Mouse (Mus musculus): ENCODE measurements at regions not wholly inside any gene's neighbourhood (a gene's known extent, or its start where the extent isn't known, plus 50 kb on each side); places are given as distances from the start of the nearest gene placed in this dataset.
A peak's percentile ranks its signal among the peaks of the same experiment; 100 is the strongest.

DNA sequence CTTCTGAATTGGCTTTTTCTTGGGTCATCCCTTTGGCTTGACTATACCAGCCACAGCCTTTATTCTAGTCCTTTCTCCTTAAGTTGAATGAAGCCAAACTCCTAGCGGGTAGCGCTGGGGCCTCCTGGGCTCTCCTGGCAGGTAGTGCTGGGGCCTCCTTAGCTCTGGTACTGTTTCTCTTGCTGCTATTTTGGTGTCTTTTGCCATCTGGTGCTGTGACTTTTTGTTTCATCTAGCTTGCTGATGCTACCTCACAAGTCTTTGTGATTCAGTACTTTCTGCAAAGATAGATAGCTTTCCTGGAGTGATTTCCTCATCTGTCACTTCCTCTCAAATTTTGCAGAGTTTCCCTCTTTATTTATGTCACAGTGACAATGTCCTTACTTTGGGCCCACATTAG is 90.1 kb downstream of the Tmem200c start:
- no peak for DNase-seq (ENCODE audit: low spot score in 2 of 2)

DNA sequence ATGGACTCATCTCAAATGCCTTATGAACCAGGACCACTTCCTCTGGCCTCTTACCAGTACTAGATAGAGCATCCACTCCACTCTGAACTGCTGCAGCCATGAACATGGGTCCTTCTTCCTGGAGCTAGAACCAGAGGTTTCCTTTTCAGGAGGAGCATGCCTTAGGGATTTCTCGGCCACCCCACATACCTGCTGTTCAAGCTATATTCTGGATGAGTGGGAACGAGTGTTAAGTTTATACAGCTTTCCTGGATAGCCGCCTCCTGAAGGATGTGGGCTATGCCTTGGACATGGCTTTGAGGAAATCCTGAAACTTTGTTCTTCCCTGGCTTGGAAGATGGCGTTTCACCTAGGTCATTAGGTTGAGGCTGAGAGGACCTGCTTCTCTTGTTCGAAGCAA is 91.8 kb downstream of the Tmem200c start:
- DNase-seq (ENCODE audit: low spot score in 2 of 2) = no peak

DNA sequence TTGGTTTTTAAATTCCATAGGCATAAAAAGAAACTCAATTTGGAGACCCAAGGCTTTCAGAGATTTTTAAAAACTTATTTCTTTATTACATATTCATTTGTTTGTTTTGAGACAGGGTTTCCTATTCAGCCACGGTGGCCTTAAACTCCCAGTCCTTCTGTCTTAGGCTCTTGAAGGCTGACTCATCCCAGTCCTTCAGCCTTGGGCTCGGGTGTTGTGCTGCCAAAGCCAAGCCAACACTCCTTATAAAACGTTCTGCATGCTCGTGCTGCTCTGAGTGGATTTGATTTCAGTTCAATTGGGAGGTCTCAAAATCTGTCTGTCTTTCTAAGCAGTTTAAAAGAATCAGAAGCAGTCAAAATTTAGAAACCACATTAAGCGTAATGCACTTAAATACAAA is 96.8 kb downstream of the Tmem200c start:
- DNase-seq (ENCODE audit: low spot score in 2 of 2) = no peak

DNA sequence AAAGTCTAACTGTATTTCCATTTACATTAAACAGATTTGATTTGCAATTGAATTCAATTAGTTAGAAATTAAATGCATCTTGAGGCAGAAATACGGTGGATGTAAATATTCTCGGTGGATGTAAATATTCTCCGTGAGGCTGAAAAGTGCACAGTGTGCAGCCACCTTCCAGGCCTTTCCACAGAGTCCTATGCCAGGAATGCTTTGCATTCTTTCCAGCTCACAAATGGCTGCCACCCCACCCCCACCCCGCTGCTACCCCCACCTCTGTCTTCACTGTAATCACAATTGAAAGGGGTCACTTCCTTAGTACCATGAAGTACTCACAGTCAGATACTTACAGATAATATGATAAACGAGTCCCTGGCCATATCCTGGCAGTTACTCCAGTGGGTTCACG is 101.0 kb downstream of the Tmem200c start:
- no peak for DNase-seq (ENCODE audit: low spot score in 2 of 2)

DNA sequence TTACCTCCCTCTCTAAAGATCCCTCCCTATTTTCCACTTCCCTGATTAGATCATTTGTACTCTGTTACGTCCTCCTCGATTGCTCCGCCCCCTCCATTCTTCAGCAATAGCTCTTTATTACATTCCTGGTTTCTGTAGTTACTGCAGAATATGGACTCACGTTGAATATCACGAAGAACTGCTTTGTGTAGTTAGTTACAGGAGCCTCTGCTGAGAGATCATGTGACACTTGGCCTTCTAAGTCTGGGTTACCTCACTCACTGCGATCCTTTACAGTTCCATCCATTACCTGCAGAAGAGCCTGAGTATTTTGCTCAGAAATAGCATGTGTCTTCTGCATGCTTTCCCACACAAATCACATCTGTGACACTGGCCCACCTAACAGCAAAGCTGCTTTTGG is 102.3 kb downstream of the Tmem200c start:
- DNase-seq (ENCODE audit: low spot score in 2 of 2) = no peak

DNA sequence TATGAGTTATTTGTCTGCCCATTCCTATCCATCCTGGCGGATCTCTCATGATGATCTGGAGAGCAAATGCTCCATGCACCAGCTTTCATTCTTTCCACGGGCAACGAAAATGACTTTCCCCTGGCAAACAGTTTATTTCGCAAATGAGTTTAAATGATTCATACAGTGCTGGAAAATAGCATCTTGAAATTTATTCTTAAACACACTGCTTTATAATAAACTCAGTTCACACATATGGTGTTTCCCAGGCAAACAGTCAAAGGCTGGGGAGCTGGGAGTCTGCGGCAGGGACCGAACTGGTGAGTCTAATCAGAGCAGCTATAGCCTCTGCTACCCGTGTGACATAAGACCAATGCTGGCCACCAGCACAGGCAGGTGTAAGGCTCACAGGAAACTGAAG is 106.8 kb downstream of the Tmem200c start:
- no peak for DNase-seq (ENCODE audit: low spot score in 2 of 2)

DNA sequence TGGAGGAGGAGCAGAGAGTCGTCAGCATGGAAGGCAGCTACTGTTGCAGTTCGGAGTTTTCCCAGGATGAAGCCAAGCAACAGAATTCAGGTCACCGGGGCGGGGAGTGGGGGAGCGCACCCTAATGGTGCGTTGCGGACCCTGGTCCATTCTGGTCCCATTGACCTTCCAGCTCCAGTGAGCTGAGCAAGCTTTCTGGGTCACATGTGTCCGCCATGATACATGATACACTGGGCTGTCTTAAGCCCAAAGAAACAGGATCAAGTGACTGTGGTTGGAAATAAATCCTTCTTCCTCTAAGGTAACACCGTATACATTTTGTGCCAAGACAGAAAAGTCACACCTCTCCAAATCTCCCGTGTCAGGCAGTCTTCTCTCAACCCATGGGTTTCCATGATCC is 107.6 kb downstream of the Tmem200c start:
- DNase-seq (ENCODE audit: low spot score in 2 of 2) = no peak

DNA sequence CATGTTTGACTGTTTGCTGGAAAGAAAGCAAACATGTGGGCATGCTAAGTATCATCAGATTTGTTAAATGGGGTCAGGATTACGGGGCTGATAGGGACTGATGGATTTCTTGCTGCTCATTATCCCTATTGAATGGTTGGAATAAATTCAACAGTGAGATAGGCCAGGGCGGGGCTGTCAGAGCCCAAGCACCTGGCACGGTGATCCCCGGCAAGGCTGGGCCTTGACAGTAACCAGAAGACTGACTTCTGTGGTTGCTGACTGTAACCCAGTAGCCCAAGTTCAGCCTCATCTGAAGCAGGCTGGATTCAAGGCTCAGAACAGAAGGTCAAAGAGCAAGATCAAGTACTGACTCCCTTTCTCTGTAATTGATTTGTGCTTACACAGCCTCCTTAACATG is 109.6 kb downstream of the Tmem200c start:
- DNase-seq (ENCODE audit: low spot score in 2 of 2) = no peak

DNA sequence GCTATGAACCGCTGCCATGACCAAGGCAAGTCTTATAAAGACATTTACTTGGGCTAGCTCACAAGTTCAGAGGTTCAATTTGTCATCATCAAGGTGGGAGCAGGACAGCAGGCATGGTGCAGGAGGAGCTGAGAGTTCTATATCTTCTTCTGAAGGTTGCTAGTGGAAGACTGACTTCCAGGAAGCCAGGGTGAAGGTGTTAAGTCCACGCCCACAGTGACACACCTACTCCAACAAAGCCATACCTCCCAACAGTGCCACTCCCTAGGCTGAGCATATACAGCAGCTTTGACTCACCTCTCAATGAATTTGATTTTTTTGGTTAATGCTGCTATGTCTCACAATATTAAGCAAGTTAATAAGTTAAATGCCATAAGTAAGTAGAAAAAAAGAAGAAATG is 119.2 kb upstream of the Epb41l3 start:
- DNase-seq (ENCODE audit: low spot score in 2 of 2) = no peak

DNA sequence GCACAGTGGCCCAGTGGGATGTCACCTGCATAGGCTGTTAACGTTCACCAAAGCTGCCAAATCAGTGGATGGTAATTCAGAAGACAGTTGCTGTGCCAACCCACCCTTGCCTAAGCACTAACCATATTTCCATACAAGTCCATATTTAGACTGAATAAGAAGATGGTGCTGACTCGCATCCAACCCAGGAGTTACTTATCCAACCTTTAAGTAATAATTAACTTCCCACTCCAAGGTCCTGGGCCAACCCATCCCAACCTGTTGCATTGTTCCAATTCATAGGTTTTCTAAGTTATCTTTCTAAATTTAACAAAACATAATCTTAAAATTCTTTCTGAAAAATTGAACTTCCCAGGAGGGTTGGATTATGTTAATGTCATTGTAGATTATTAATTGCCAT is 114.3 kb upstream of the Epb41l3 start:
- DNase-seq (ENCODE audit: low spot score in 2 of 2) = no peak

DNA sequence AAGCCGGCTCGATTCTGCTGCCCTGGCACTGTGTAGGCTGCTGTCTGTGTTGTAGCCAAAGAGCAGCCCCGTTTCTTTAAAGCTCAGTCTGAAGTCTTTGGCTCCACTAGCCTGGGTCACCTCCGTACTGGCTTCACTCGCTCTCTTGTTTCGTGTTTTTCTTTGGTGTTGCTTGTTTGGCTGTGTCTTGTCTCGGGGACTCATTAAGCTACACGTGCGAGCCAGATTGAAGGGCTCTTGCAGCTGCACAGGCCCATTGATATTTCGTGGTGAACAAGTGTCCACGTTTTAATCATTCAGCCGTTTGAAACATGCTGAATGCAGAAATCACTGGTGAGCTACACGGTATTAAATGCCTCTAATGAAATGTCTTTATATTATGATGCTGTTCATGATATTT is 99.9 kb upstream of the Epb41l3 start:
- peak in 1 of 2 experiments; percentile 25 for DNase-seq (ENCODE audit: low spot score in 2 of 2)

DNA sequence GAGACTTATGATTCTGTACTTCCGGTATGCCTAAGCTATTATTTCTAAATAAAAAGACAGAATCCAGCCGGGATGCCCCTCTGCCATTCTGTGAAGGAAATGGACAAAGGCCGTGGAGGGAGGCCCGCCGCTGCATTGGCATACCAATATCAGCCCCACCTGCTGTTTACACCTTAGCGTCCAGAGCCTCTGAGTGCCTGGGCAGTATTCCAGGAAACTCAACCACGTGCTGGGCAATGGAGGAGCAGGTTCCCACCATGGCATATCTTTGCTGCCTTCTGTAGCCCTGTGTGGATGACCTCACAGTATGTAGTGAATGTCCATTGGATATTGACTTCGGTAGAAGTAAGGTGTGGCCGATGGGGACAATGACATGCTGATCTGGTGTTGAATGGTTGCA is 97.3 kb upstream of the Epb41l3 start:
- DNase-seq (ENCODE audit: low spot score in 2 of 2) = no peak

DNA sequence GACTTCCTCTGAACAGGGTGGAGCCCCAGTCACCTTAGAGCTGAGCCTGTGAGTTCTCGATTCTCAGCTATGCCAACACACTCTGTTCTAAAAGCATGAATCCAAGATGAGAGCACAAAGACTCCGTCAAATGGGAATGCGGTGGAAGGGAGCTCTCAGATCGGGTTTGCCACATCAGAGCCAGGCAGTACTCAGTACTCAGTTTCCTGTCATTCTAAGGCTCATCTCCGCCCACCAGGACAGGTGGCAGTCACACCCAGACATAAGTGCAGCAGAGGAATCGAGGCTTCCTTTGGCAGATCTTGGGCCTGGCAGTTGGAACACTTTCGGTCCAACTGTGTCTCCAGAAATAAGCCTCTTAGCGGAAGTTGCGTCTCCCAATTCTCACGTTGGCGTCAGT is 94.4 kb upstream of the Epb41l3 start:
- DNase-seq (ENCODE audit: low spot score in 2 of 2) = peak; percentile 22 to 29

DNA sequence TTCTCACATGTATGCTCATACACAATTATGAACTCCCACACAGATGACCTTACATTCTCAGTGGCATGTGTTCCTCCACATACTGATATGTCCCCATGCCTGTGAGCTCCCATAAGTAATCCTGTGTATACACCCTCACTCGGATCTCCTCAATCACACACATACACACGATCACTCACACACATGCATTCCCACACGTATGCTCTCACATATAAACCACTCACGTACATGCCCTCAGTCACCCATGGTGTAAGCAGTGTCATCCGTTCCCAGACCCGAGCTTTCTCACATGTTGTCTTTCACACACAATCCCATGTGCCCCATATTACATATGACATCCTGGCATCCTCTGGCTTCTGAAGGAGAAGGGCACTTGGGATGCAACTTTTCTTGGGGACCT is 93.4 kb upstream of the Epb41l3 start:
- no peak for DNase-seq (ENCODE audit: low spot score in 2 of 2)

DNA sequence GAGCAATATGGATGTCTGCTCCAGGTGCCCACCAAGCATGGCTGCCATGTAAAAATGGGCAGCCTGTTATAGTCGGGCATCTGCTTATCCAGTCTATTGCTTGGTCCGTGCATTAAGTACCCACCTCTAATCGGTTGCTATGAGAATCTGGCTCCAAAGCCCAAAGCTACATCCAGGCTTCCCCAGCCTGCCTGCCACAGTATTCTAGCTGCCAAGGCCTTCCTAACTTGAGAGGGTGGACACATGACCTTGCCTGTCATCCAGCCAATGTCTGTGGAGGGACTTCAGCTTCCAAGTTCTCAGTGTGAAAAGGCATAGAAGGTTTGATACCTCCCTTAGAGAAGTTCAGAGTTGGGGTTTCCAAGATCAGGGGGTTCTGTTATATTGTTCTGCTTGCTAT is 75.6 kb upstream of the Epb41l3 start:
- no peak for DNase-seq (ENCODE audit: low spot score in 2 of 2)

DNA sequence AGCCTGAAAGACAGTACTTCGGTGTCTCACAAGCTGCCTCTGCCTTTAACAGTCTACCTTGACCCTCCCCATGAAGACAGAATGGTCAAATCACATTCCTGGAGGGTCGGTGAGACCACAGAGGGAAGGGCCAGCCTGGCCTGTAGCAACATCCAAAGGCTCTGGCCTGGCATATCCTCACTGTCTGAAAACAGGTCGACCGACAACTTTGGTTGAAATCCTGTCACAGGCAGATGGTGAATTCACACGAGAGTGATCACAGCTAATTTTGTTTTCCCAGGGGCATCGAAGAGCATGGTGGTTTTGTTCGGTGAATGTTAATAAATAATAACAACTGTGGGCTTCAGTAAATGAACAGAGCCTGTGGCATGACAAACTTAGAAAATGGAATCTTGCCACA is 71.4 kb upstream of the Epb41l3 start:
- no peak for DNase-seq (ENCODE audit: low spot score in 2 of 2)

DNA sequence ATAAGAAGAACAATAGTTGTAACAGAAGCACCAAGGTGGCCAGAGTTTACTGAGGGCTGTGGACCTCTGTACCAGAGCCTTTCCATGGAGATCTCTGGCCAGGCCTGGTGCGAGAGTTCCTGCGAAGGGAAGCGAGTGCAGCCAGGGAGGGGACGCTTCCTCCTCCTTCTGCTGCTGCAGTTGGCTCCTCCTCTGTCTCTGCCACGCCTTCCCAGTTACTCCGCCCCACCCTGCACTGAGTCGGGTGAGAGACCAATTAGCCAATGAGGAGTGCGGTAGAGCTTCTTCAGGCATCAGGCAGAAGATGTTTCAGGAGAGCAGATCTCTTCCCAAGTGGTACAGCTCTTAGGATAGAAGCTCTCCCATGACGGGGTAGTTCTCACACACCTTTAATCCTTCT is 69.2 kb upstream of the Epb41l3 start:
- DNase-seq (ENCODE audit: low spot score in 2 of 2) = no peak

Measured in right cerebral cortex, postnatal 10 days (tissue).